Mouse (Mus musculus): ENCODE data around the gene Akr1d1.

Gene Akr1d1

DNA sequence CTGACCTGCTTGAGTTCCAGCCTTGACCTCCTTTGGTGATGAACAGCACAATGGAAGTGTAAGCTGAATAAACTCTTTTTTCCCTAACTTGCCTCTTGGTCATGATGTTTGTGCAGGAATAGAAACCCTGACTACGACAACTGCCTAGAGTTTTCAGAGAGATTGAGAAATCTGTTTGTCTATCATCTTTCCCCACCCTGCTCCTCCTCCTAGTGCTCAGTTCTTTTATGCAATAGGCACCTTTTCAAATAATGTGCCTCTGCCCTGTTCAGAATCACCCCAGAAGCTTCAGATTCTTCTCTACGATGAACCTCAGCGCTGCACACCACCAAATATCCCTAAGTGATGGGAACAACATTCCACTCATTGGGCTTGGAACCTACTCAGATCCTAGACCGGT is at the start of gene Akr1d1:
TSS of gene Akr1d1 (plus strand) at position 234 of the 400 bp plus-strand sequence.
- in situ Hi-C loops (cut with MboI, MseI) = loop anchor here in 1 of 2 experiments (10.0 kb wide), 1 partner anchor 435 kb away; no protein-coding TSS in a partner anchor

DNA sequence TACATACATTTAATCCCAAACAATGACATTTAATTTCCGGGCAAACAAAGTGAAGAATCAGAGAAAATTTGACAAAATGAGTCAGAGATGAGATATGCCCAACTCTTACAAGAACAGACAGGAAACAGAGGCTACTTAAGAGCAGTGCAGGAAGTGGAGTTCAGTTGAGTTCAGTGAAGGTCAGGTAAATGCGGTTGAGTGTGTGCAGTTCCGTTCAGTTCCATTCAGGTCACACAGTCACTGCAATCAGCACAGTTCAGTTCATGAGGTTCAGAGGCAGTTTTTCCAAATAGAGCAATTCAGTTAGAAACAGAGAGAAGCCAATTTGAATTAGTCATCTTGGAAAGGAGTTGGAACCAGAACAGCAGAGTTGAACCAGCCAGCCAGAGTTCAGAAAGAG is 48.8 kb upstream of the Akr1d1 start:
- in situ Hi-C loops (cut with MboI, MseI) = loop anchor here in 1 of 2 experiments (5.0 kb wide), 1 partner anchor 41 kb away; no protein-coding TSS in a partner anchor

DNA sequence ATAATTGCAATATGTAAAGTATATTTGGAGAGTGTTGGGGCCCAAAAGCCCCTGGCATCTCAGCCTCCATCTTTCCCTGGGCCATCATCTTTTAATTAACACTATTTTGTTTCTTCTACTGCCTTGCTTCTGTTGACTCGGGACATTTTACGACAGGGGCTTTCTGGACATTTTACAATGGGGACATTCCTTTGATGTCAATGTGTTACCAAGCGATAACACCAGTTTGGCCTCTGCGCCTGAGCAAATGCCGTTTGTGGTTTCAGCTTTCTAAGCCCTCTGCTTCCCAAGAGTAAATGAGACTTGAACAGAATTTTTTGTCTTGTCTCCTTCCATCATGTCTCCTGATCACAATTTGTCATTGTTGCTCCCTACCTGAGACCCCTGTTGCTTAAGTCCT is 46.7 kb upstream of the Akr1d1 start:
- in situ Hi-C loops (cut with MboI, MseI) = loop anchor here in 1 of 2 experiments (5.0 kb wide), 1 partner anchor 39 kb away; no protein-coding TSS in a partner anchor

GRCm38 (mm10) chr6:37484588-37485070 is 45.3 kb upstream of the Akr1d1 start:
- in situ Hi-C loops (cut with MboI, MseI) = loop anchor here in 1 of 2 experiments (5.0 kb wide), 1 partner anchor 38 kb away; no protein-coding TSS in a partner anchor

GRCm38 (mm10) chr6:37486502-37486901 is 43.5 kb upstream of the Akr1d1 start:
- in situ Hi-C loops (cut with MboI, MseI) = no loop called here

DNA sequence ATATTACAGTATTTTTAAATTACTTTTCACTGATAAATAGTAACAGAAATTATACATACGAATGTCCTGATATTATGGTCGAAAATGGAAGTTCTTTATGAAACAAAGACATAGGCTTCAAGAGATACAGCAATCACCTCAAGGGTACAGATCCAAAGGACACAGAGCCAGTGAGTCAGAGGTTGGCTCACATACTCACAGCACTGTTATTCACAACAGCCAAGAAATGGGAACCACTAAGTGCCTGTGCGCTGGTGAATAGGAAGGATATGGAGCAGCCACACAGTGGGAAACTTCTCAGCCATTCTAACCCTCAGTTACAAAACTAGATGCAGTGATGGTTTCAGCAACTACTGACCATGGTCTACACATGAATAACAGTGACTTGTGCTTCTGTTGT is 37.7 kb upstream of the Akr1d1 start:
- in situ Hi-C loops (cut with MboI, MseI) = loop anchor here in 1 of 2 experiments (10.0 kb wide), 1 partner anchor 1327 kb away; no protein-coding TSS in a partner anchor

GRCm38 (mm10) chr6:37494957-37495356 is 35.0 kb upstream of the Akr1d1 start:
- in situ Hi-C loops (cut with MboI, MseI) = loop anchor here in 1 of 2 experiments (10.0 kb wide), 1 partner anchor 1330 kb away; no protein-coding TSS in a partner anchor

GRCm38 (mm10) chr6:37496866-37497265 is 33.1 kb upstream of the Akr1d1 start:
- in situ Hi-C loops (cut with MboI, MseI) = loop anchor here in 1 of 2 experiments (10.0 kb wide), 1 partner anchor 1332 kb away; no protein-coding TSS in a partner anchor

DNA sequence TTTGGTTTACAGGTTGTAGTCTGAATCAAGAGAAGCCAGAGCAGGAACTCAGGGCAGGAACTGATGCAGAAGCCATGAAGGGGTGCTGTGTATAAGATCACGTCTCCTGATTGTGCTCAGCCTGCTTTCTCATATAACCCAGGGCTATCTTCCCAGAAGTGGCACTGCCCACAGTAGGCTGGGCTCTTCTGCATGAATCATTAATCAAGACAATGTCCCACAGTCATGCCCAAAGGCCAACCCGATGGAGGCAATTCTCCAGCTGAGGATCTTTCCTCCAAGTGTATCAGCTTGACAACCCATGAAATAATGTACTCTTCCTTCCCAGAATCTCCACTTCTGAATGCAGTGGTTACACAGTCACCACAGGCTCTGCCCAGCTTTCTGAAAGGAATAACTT is 24.4 kb upstream of the Akr1d1 start:
- in situ Hi-C loops (cut with MboI, MseI) = no loop called here

GRCm38 (mm10) chr6:37506909-37507515 is 23.0 kb upstream of the Akr1d1 start:
- in situ Hi-C loops (cut with MboI, MseI) = no loop called here

- in situ Hi-C loops (cut with MboI, MseI) = no loop called here
These were observed 19.2 kb upstream of the Akr1d1 start for GRCm38 (mm10) chr6:37510786-37511185.

DNA sequence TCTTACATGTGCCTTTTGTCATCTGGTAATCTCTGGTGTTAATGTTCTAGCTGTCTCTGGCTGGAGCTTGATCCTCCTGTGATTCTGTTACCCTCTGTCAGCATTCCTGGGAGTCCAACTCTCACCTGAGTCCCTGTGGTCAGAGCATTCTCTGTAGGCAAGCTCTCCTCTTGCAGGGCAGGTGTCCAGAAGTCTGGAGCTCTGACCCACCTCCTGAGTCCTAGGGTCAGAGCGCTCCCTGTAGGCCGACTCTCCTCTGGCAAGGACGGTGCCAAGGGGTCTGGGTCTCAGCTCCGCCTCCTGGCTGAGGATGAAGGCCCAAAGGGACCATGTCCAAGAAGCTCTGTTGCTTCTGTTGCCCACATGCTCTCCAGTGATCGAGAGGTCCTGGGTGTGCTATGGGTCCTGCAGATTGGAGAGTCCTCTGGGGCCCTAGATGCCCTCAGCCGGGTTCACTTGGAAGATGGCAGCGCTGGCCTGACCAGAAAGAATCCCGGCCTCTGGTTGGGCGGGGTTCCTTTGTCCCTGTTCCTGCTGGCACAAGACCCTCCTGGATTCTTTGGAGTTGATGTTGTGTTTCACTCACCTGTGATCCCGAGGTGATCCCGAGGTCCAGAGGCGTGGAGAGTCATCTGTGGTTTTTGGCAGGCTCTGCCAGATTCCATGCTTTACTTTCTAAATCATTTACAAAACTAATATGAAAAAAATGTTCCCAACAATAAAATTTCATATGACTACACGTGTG is 9.2 kb upstream of the Akr1d1 start:
- in situ Hi-C loops (cut with MboI, MseI) = loop anchor here in 1 of 2 experiments (5.0 kb wide), 1 partner anchor 39 kb away; no protein-coding TSS in a partner anchor

GRCm38 (mm10) chr6:37532036-37532435 is 2.1 kb downstream of the Akr1d1 start:
- in situ Hi-C loops (cut with MboI, MseI) = loop anchor here in 1 of 2 experiments (10.0 kb wide), 1 partner anchor 437 kb away; no protein-coding TSS in a partner anchor

- in situ Hi-C loops (cut with MboI, MseI) = loop anchor here in 1 of 2 experiments (10.0 kb wide), 1 partner anchor 442 kb away; no protein-coding TSS in a partner anchor
These were observed 6.9 kb downstream of the Akr1d1 start for GRCm38 (mm10) chr6:37536831-37537230.

GRCm38 (mm10) chr6:37537801-37538200 is 7.8 kb downstream of the Akr1d1 start:
- in situ Hi-C loops (cut with MboI, MseI) = loop anchor here in 1 of 2 experiments (10.0 kb wide), 1 partner anchor 443 kb away; no protein-coding TSS in a partner anchor

- in situ Hi-C loops (cut with MboI, MseI) = loop anchor here in 1 of 2 experiments (10.0 kb wide), 1 partner anchor 444 kb away; no protein-coding TSS in a partner anchor
These were observed 8.8 kb downstream of the Akr1d1 start for GRCm38 (mm10) chr6:37538792-37539191.

- in situ Hi-C loops (cut with MboI, MseI) = loop anchor here in 1 of 2 experiments (10.0 kb wide), 1 partner anchor 445 kb away; no protein-coding TSS in a partner anchor
These were observed 9.4 kb downstream of the Akr1d1 start for GRCm38 (mm10) chr6:37539403-37539802.

DNA sequence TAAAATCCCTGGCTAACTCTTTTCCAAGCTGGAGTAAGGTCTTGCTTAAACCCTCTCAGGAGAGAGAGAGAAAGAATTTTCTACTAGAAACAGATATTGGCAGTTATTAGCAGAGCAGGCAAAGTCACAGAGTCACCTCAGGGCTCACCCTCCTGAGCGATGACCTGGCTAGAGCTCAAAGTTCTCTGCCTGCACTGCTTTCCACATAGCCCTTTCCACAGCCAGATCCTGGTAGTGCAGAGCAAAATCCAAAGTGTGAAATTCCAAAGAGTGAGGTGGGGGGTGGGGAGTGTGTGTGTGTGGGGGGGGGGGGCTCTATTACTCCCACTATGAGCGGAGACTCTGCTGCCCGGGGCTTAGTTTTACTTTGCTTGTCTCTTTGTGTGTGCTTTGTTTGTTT is 10.1 kb downstream of the Akr1d1 start:
- in situ Hi-C loops (cut with MboI, MseI) = no loop called here

GRCm38 (mm10) chr6:37541171-37541570 is 11.2 kb downstream of the Akr1d1 start:
- in situ Hi-C loops (cut with MboI, MseI) = no loop called here

GRCm38 (mm10) chr6:37542145-37542544 is 12.2 kb downstream of the Akr1d1 start:
- in situ Hi-C loops (cut with MboI, MseI) = no loop called here

- in situ Hi-C loops (cut with MboI, MseI) = no loop called here
These were observed 22.8 kb downstream of the Akr1d1 start for GRCm38 (mm10) chr6:37552760-37553159.

DNA sequence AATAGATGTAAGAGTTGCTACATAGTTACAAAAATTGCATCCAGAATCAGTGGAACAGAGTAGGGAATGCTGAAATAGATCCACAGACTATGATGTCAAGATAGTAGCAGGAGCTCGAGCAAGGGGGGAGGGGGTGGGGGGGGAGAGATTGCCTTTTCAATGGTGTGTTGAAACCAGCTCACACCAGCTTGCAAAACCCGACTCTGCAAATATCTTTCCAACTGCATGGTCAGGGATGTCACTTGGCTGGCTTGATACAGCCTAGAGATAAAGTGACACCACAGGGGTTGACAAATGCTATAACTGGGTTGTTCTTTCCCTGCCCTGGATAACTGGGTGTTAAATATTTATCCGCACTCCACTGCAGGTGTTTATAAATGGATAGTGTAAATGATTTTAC is 24.0 kb downstream of the Akr1d1 start:
- in situ Hi-C loops (cut with MboI, MseI) = no loop called here
